Comparison of ENCODE assay signal across 17 mouse cellular contexts in the genomic region with DNA sequence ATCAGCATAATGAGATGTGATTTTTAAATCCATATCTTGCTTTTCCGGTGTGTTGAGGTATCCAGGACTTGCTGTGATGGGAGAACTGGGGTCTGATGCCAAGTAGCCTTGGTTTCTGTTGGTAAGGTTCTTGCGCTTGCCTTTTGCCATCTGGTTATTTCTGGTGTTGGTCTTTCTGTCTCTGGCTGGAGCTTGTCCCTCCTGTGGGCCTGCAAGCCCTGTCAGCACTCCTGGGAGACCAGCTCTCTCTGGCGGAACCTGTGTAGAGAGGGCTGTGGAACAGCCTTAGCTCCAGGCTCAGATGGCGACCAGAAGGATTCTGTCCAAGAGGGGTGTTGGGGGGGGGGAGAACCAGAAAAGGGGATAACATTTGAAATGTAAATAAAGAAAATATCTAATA. TPM values are rescaled to one million over a fixed set of nuclear protein-coding genes. Genes with fewer than 3 reads are reported as not detected.
A peak's percentile ranks its signal among the peaks of the same experiment; 100 is the strongest.
DNase-seq lines count a peak whose midpoint lies in the region; ATAC-seq and TF ChIP-seq lines count a peak whose summit lies in the region.
"Had no signal": no experiment of that assay in that cellular context is flagged by ENCODE, and none has a peak within 500 bp of the region (broad histone marks: within the 10 kb centered on the region; RNA-seq: fewer than 3 reads in every experiment).

No protein-coding gene starts in this region.

- 79% methylated on average over 4 of the region's 4 CpGs for WGBS in forebrain, embryonic 10.5 days
- 81% methylated on average over 4 of the region's 4 CpGs for WGBS in forebrain, embryonic 14.5 days
- WGBS in hindbrain, embryonic 10.5 days = 68% methylated on average over 4 of the region's 4 CpGs
- WGBS in hindbrain, embryonic 13.5 days = 81% methylated on average over 4 of the region's 4 CpGs
- 21% methylated on average over 4 of the region's 4 CpGs for WGBS in heart, postnatal 0 days

- no peak for ATAC-seq in forebrain, embryonic 14.5 days
- no peak for ATAC-seq in hindbrain, embryonic 13.5 days (ENCODE audit: low FRiP score)
- ATAC-seq in heart, postnatal 0 days (ENCODE audit: insufficient read depth, low read depth) = peak; percentile 52
- ATAC-seq: forebrain, embryonic 16.5 days; hindbrain, postnatal 0 days had no signal

- no peak for TF ChIP-seq POLR2A in ES-Bruce4 (IDR thresholded peaks at IDR 0.05; ENCODE audit: insufficient read depth, low read length)

- TF ChIP-seq CTCF in ES-Bruce4 (IDR thresholded peaks at IDR 0.05; ENCODE audit: low read depth, low read length) = no peak
- peak; percentile 14; the same call in 1 of the 2 replicates for TF ChIP-seq CTCF in heart, postnatal 0 days (IDR thresholded peaks at IDR 0.05; ENCODE audit: low read depth)

- H3K4me3 ChIP-seq in forebrain, embryonic 10.5 days = no peak overlapping the region
- H3K4me3 ChIP-seq in forebrain, embryonic 14.5 days (ENCODE audit: low read depth, low read length) = no peak overlapping the region
- no peak overlapping the region for H3K4me3 ChIP-seq in hindbrain, embryonic 10.5 days
- H3K4me3 ChIP-seq in hindbrain, embryonic 13.5 days = no peak overlapping the region
- H3K4me3 ChIP-seq in ES-Bruce4 (ENCODE audit: low read depth, low read length) = peak overlapping the region; percentile 69
- H3K4me3 ChIP-seq in heart, postnatal 0 days (ENCODE audit: low read depth, low read length) = 0 out of 2 replicates have a peak overlapping the region, but pooled peaks have one; percentile 13
- H3K4me3 ChIP-seq: erythroblast, embryonic 14.5 days; gastrocnemius, adult 2 months; liver, embryonic 15.5 days had no signal

- peaks cover 20% of the 10 kb centered on the region for H3K4me1 ChIP-seq in forebrain, embryonic 10.5 days
- H3K4me1 ChIP-seq in forebrain, embryonic 14.5 days (ENCODE audit: control insufficient read depth, insufficient read depth, low read length) = no peaks in the 10 kb centered on the region
- peaks cover 14% of the 10 kb centered on the region for H3K4me1 ChIP-seq in hindbrain, embryonic 10.5 days (replicated peaks)
- no peaks in the 10 kb centered on the region for H3K4me1 ChIP-seq in hindbrain, embryonic 13.5 days (replicated peaks)
- no peaks in the 10 kb centered on the region for H3K4me1 ChIP-seq in ES-Bruce4 (ENCODE audit: control insufficient read depth, insufficient read depth, low read length)
- peaks cover 11% of the 10 kb centered on the region for H3K4me1 ChIP-seq in heart, postnatal 0 days (ENCODE audit: control insufficient read depth, insufficient read depth)

- DNase-seq in forebrain, embryonic 10.5 days (ENCODE audit: extremely low spot score, low spot score) = no peak
- DNase-seq in forebrain, embryonic 14.5 days (ENCODE audit: low spot score) = no peak
- DNase-seq in hindbrain, embryonic 10.5 days (ENCODE audit: low spot score) = no peak
- DNase-seq in heart, postnatal 0 days (ENCODE audit: low spot score) = no peak
- DNase-seq in frontal cortex, postnatal 14 days (ENCODE audit: low spot score in 2 of 2) = no peak
- DNase-seq: adrenal gland, adult 2 months; cerebellum, postnatal 10 days; gastrocnemius, adult 2 months; kidney, adult 9 months; midbrain, embryonic 14.5 days had no signal

- H3K27ac ChIP-seq in forebrain, embryonic 10.5 days = peak overlapping the region; percentile 80
- no peak overlapping the region for H3K27ac ChIP-seq in forebrain, embryonic 14.5 days (ENCODE audit: low read depth, low read length)
- H3K27ac ChIP-seq in hindbrain, embryonic 10.5 days = peak overlapping the region; percentile 80
- H3K27ac ChIP-seq in hindbrain, embryonic 13.5 days = no peak overlapping the region
- H3K27ac ChIP-seq in ES-Bruce4 (ENCODE audit: insufficient read depth, low read length) = peak overlapping the region; percentile 86
- peak overlapping the region; percentile 84 for H3K27ac ChIP-seq in heart, postnatal 0 days (ENCODE audit: low read depth)
- H3K27ac ChIP-seq: gastrocnemius, adult 2 months; hindbrain, postnatal 0 days; liver, embryonic 15.5 days; stomach, postnatal 0 days had no signal

- no peaks in the 10 kb centered on the region for H3K9me3 ChIP-seq in forebrain, embryonic 10.5 days
- no peaks in the 10 kb centered on the region for H3K9me3 ChIP-seq in forebrain, embryonic 14.5 days (replicated peaks; ENCODE audit: control insufficient read depth, low read length)
- no peaks in the 10 kb centered on the region for H3K9me3 ChIP-seq in hindbrain, embryonic 10.5 days
- H3K9me3 ChIP-seq in hindbrain, embryonic 13.5 days = no peaks in the 10 kb centered on the region
- H3K9me3 ChIP-seq in ES-Bruce4 (replicated peaks; ENCODE audit: control insufficient read depth, insufficient read depth, low read length, poor library complexity, severe bottlenecking) = no peaks in the 10 kb centered on the region
- H3K9me3 ChIP-seq in heart, postnatal 0 days (replicated peaks; ENCODE audit: control insufficient read depth, low read length) = no peaks in the 10 kb centered on the region
- H3K9me3 ChIP-seq: liver, embryonic 15.5 days had no signal

- no peak overlapping the region for H3K4me2 ChIP-seq in forebrain, embryonic 14.5 days (ENCODE audit: low read length)
- no peak overlapping the region for H3K4me2 ChIP-seq in hindbrain, embryonic 13.5 days
- H3K4me2 ChIP-seq in heart, postnatal 0 days (ENCODE audit: low read depth, low read length) = peak overlapping the region; percentile 43; the same call in 1 of the 2 replicates
- H3K4me2 ChIP-seq: liver, embryonic 15.5 days had no signal

- H3K27me3 ChIP-seq in forebrain, embryonic 10.5 days (ENCODE audit: poor library complexity, severe bottlenecking) = no peaks in the 10 kb centered on the region
- H3K27me3 ChIP-seq in forebrain, embryonic 14.5 days (replicated peaks; ENCODE audit: control insufficient read depth, insufficient read depth, low read length) = no peaks in the 10 kb centered on the region
- no peaks in the 10 kb centered on the region for H3K27me3 ChIP-seq in hindbrain, embryonic 10.5 days (ENCODE audit: insufficient read depth, poor library complexity, severe bottlenecking)
- no peaks in the 10 kb centered on the region for H3K27me3 ChIP-seq in hindbrain, embryonic 13.5 days
- H3K27me3 ChIP-seq in ES-Bruce4 (ENCODE audit: control insufficient read depth, insufficient read depth, low read length, poor library complexity, severe bottlenecking) = no peaks in the 10 kb centered on the region
- H3K27me3 ChIP-seq in heart, postnatal 0 days (ENCODE audit: control insufficient read depth, insufficient read depth, low read length) = no peaks in the 10 kb centered on the region
- H3K27me3 ChIP-seq: liver, embryonic 15.5 days had no signal

- TF ChIP-seq EP300 in ES-Bruce4 (IDR thresholded peaks at IDR 0.05; ENCODE audit: insufficient read depth, low read depth, low read length) = no peak
- no peak for TF ChIP-seq EP300 in heart, postnatal 0 days (IDR thresholded peaks at IDR 0.05; ENCODE audit: low read depth)

- no peaks in the 10 kb centered on the region for H3K36me3 ChIP-seq in forebrain, embryonic 10.5 days (replicated peaks)
- no peaks in the 10 kb centered on the region for H3K36me3 ChIP-seq in forebrain, embryonic 14.5 days (ENCODE audit: control insufficient read depth, insufficient read depth, low read length)
- H3K36me3 ChIP-seq in hindbrain, embryonic 10.5 days = no peaks in the 10 kb centered on the region
- H3K36me3 ChIP-seq in hindbrain, embryonic 13.5 days = no peaks in the 10 kb centered on the region
- no peaks in the 10 kb centered on the region for H3K36me3 ChIP-seq in ES-Bruce4 (ENCODE audit: control insufficient read depth, insufficient read depth, low read length, poor library complexity, severe bottlenecking)
- no peaks in the 10 kb centered on the region for H3K36me3 ChIP-seq in heart, postnatal 0 days (replicated peaks; ENCODE audit: control insufficient read depth, insufficient read depth, low read length)
- H3K36me3 ChIP-seq: liver, embryonic 15.5 days had no signal

- H3K9ac ChIP-seq in forebrain, embryonic 14.5 days (ENCODE audit: low read length) = no peak overlapping the region
- H3K9ac ChIP-seq in hindbrain, embryonic 13.5 days = no peak overlapping the region
- H3K9ac ChIP-seq in ES-Bruce4 (ENCODE audit: low read depth, poor library complexity, severe bottlenecking) = peak overlapping the region; percentile 64
- H3K9ac ChIP-seq in heart, postnatal 0 days (replicated peaks; ENCODE audit: low read depth, low read length) = no peak overlapping the region; the same call in 1 of the 2 replicates
- H3K9ac ChIP-seq: liver, embryonic 15.5 days had no signal

RNA-seq across cellular contexts. Expression of gene Ndufs6, which starts 18.4 kb away (rescaled TPM):
- polyA plus RNA-seq in forebrain, embryonic 10.5 days (2016; fragmentation: Nextera tagmentation; extraction: Ambion mirVana) = 383 and 405 TPM in 2 replicates
- 330 and 443 TPM in 2 replicates for polyA plus RNA-seq in forebrain, embryonic 14.5 days (2014; fragmentation: Nextera tagmentation; extraction: Ambion mirVana)
- polyA plus RNA-seq in hindbrain, embryonic 10.5 days (2016; fragmentation: Nextera tagmentation; extraction: Ambion mirVana) = 401 and 402 TPM in 2 replicates
- polyA plus RNA-seq in hindbrain, embryonic 13.5 days (2015; fragmentation: Nextera tagmentation; extraction: Ambion mirVana) = 370 and 384 TPM in 2 replicates
- polyA plus RNA-seq in ES-Bruce4 (2011; ENCODE audit: insufficient read depth, insufficient read length, low read depth, missing spikeins) = 233 and 263 TPM in 2 replicates
- total RNA-seq in heart, postnatal 0 days (2014; rRNA removed; ENCODE audit: low replicate concordance) = 333 and 427 TPM in 2 replicates
- polyA plus RNA-seq in heart, postnatal 0 days (2015; fragmentation: Nextera tagmentation; extraction: Ambion mirVana) = 1,466 and 1,522 TPM in 2 replicates

RNA-seq across cellular contexts. Expression of gene Mrpl36, which starts 18.4 kb away (rescaled TPM):
- polyA plus RNA-seq in forebrain, embryonic 10.5 days (2016; fragmentation: Nextera tagmentation; extraction: Ambion mirVana) = 143 and 145 TPM in 2 replicates
- 94.9 and 113 TPM in 2 replicates for polyA plus RNA-seq in forebrain, embryonic 14.5 days (2014; fragmentation: Nextera tagmentation; extraction: Ambion mirVana)
- 139 and 152 TPM in 2 replicates for polyA plus RNA-seq in hindbrain, embryonic 10.5 days (2016; fragmentation: Nextera tagmentation; extraction: Ambion mirVana)
- 86.9 and 96.8 TPM in 2 replicates for polyA plus RNA-seq in hindbrain, embryonic 13.5 days (2015; fragmentation: Nextera tagmentation; extraction: Ambion mirVana)
- 49.3 and 60.5 TPM in 2 replicates for polyA plus RNA-seq in ES-Bruce4 (2011; ENCODE audit: insufficient read depth, insufficient read length, low read depth, missing spikeins)
- total RNA-seq in heart, postnatal 0 days (2014; rRNA removed; ENCODE audit: low replicate concordance) = 62.9 and 102 TPM in 2 replicates
- polyA plus RNA-seq in heart, postnatal 0 days (2015; fragmentation: Nextera tagmentation; extraction: Ambion mirVana) = 130 and 135 TPM in 2 replicates

Comparison
In these comparisons a context has a peak if more than half of its experiments do, and no peak if none do; other contexts are left out.
1. H3K27ac ChIP-seq: peak in forebrain, embryonic 10.5 days (single experiment), hindbrain, embryonic 10.5 days (single experiment), ES-Bruce4 (single experiment) and heart, postnatal 0 days (single experiment); none in forebrain, embryonic 14.5 days (single experiment) and hindbrain, embryonic 13.5 days (single experiment).
2. H3K4me3 ChIP-seq: peak in ES-Bruce4 (single experiment) and heart, postnatal 0 days (single experiment); none in forebrain, embryonic 10.5 days (single experiment), forebrain, embryonic 14.5 days (single experiment), hindbrain, embryonic 10.5 days (single experiment) and hindbrain, embryonic 13.5 days (single experiment).